Mouse (Mus musculus): ENCODE measurements around the gene Cldn11. TPM values are rescaled to one million over a fixed set of nuclear protein-coding genes. Genes with fewer than 3 reads are reported as not detected.
"Not testable (repeated sequence)": the region's sequence is repeated elsewhere in the genome, so short reads cannot be mapped to it uniquely, and the experiment has no call there.

Gene Cldn11
- polyA plus RNA-seq, 1 experiment from 2014 or later, result 4.5 TPM

GRCm38 (mm10) chr3:31126848-31127247, 22.9 kb upstream of the Cldn11 start:
- no peaks in the 10 kb centered on the region for H3K4me1 ChIP-seq (ENCODE audit: control insufficient read depth, insufficient read depth, low read length)
- H3K4me2 ChIP-seq (ENCODE audit: low read depth, severe bottlenecking), result no peak overlapping the region
- H3K4me3 ChIP-seq (ENCODE audit: low read depth, low read length), result no peak overlapping the region
- WGBS, result 85% methylated on average over 3 of the region's 3 CpGs
- H3K27ac ChIP-seq (replicated peaks; ENCODE audit: low read depth, low read length), result no peak overlapping the region
- H3K27me3 ChIP-seq (ENCODE audit: control insufficient read depth, insufficient read depth, low read length), result no peaks in the 10 kb centered on the region
- peaks cover 3% of the 10 kb centered on the region; the same call in 1 of the 2 replicates for H3K36me3 ChIP-seq (ENCODE audit: control insufficient read depth, insufficient read depth, low read length)
- no peak overlapping the region for H3K9ac ChIP-seq (ENCODE audit: low read length)
- no peak for ATAC-seq (ENCODE audit: insufficient number of reproducible peaks, low FRiP score, low TSS enrichment, low read depth)
- DNase-seq (ENCODE audit: low spot score), result no peak
- no peaks in the 10 kb centered on the region for H3K9me3 ChIP-seq (ENCODE audit: control insufficient read depth, low read length)

- Histone ChIP-seq H3K27ac (replicated peaks; ENCODE audit: low read depth, low read length) (no peak overlapping the region), H3K4me2 (ENCODE audit: low read depth, severe bottlenecking) (no peak overlapping the region), H3K27me3 (ENCODE audit: control insufficient read depth, insufficient read depth, low read length) (no peaks in the 10 kb centered on the region), H3K9me3 (ENCODE audit: control insufficient read depth, low read length) (no peaks in the 10 kb centered on the region), H3K4me1 (ENCODE audit: control insufficient read depth, insufficient read depth, low read length) (no peaks in the 10 kb centered on the region), H3K36me3 (ENCODE audit: control insufficient read depth, insufficient read depth, low read length) (no peaks in the 10 kb centered on the region), H3K9ac (ENCODE audit: low read length) (no peak overlapping the region), H3K4me3 (ENCODE audit: low read depth, low read length) (no peak overlapping the region)
- no peak for ATAC-seq (ENCODE audit: insufficient number of reproducible peaks, low FRiP score, low TSS enrichment, low read depth)
- 43% methylated on average over 4 of the region's 4 CpGs for WGBS
- DNase-seq (ENCODE audit: low spot score), result no peak
Observed at GRCm38 (mm10) chr3:31129766-31130165, 20.0 kb upstream of the Cldn11 start.

GRCm38 (mm10) chr3:31133664-31134063, 16.1 kb upstream of the Cldn11 start:
- Histone ChIP-seq H3K4me1 (ENCODE audit: control insufficient read depth, insufficient read depth, low read length) (no peaks in the 10 kb centered on the region), H3K9me3 (ENCODE audit: control insufficient read depth, low read length) (no peaks in the 10 kb centered on the region), H3K4me2 (ENCODE audit: low read depth, severe bottlenecking) (no peak overlapping the region), H3K27me3 (ENCODE audit: control insufficient read depth, insufficient read depth, low read length) (no peaks in the 10 kb centered on the region), H3K4me3 (ENCODE audit: low read depth, low read length) (no peak overlapping the region), H3K9ac (ENCODE audit: low read length) (no peak overlapping the region), H3K36me3 (ENCODE audit: control insufficient read depth, insufficient read depth, low read length) (no peaks in the 10 kb centered on the region), H3K27ac (replicated peaks; ENCODE audit: low read depth, low read length) (no peak overlapping the region)
- no peak for DNase-seq (ENCODE audit: low spot score)
- no peak for ATAC-seq (ENCODE audit: insufficient number of reproducible peaks, low FRiP score, low TSS enrichment, low read depth)
- 71% methylated on average over 5 of the region's 5 CpGs for WGBS

GRCm38 (mm10) chr3:31134246-31134645, 15.5 kb upstream of the Cldn11 start:
- no peak for DNase-seq (ENCODE audit: low spot score)
- Histone ChIP-seq H3K4me1 (ENCODE audit: control insufficient read depth, insufficient read depth, low read length) (no peaks in the 10 kb centered on the region), H3K27me3 (ENCODE audit: control insufficient read depth, insufficient read depth, low read length) (no peaks in the 10 kb centered on the region), H3K4me3 (ENCODE audit: low read depth, low read length) (no peak overlapping the region), H3K9me3 (ENCODE audit: control insufficient read depth, low read length) (no peaks in the 10 kb centered on the region), H3K36me3 (ENCODE audit: control insufficient read depth, insufficient read depth, low read length) (no peaks in the 10 kb centered on the region), H3K9ac (ENCODE audit: low read length) (no peak overlapping the region), H3K4me2 (ENCODE audit: low read depth, severe bottlenecking) (no peak overlapping the region), H3K27ac (replicated peaks; ENCODE audit: low read depth, low read length) (no peak overlapping the region)
- WGBS, result 87% methylated on average over 8 of the region's 8 CpGs
- no peak for ATAC-seq (ENCODE audit: insufficient number of reproducible peaks, low FRiP score, low TSS enrichment, low read depth)

GRCm38 (mm10) chr3:31134696-31135095, 15.0 kb upstream of the Cldn11 start:
- Histone ChIP-seq H3K27ac (replicated peaks; ENCODE audit: low read depth, low read length) (no peak overlapping the region), H3K4me2 (ENCODE audit: low read depth, severe bottlenecking) (no peak overlapping the region), H3K36me3 (ENCODE audit: control insufficient read depth, insufficient read depth, low read length) (no peaks in the 10 kb centered on the region), H3K4me1 (ENCODE audit: control insufficient read depth, insufficient read depth, low read length) (no peaks in the 10 kb centered on the region), H3K9ac (ENCODE audit: low read length) (no peak overlapping the region), H3K4me3 (ENCODE audit: low read depth, low read length) (no peak overlapping the region), H3K9me3 (ENCODE audit: control insufficient read depth, low read length) (no peaks in the 10 kb centered on the region), H3K27me3 (ENCODE audit: control insufficient read depth, insufficient read depth, low read length) (no peaks in the 10 kb centered on the region)
- ATAC-seq (ENCODE audit: insufficient number of reproducible peaks, low FRiP score, low TSS enrichment, low read depth) (no peak), DNase-seq (ENCODE audit: low spot score) (no peak)
- 76% methylated on average over 7 of the region's 7 CpGs for WGBS

DNA sequence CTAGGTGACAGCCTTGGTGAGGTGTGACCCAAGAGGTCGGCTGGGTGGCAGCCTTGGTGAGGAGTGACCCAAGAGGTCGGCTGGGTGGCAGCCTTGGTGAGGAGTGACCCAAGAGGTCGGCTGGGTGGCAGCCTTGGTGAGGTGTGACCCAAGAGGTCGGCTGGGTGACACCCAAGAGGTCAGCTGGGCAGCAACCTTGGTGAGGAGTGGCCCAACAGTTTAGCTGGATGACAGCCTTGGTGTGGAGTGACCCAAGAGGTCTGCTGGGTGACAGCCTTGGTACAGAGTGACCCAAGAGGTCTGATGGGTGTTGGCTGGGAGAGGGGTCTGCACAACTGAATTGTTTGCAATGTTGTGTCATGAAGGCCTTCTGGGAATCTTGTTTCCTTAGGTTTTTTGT, 13.1 kb upstream of the Cldn11 start:
- H3K9ac ChIP-seq (ENCODE audit: low read length); H3K9me3 ChIP-seq (ENCODE audit: control insufficient read depth, low read length); DNase-seq (ENCODE audit: low spot score); H3K27me3 ChIP-seq (ENCODE audit: control insufficient read depth, insufficient read depth, low read length); H3K36me3 ChIP-seq (ENCODE audit: control insufficient read depth, insufficient read depth, low read length); H3K4me1 ChIP-seq (ENCODE audit: control insufficient read depth, insufficient read depth, low read length); ATAC-seq (ENCODE audit: insufficient number of reproducible peaks, low FRiP score, low TSS enrichment, low read depth); H3K4me2 ChIP-seq (ENCODE audit: low read depth, severe bottlenecking); H3K4me3 ChIP-seq (ENCODE audit: low read depth, low read length); H3K27ac ChIP-seq (replicated peaks; ENCODE audit: low read depth, low read length): not testable (repeated sequence)
- WGBS, result 71% methylated on average over 4 of the region's 4 CpGs

DNA sequence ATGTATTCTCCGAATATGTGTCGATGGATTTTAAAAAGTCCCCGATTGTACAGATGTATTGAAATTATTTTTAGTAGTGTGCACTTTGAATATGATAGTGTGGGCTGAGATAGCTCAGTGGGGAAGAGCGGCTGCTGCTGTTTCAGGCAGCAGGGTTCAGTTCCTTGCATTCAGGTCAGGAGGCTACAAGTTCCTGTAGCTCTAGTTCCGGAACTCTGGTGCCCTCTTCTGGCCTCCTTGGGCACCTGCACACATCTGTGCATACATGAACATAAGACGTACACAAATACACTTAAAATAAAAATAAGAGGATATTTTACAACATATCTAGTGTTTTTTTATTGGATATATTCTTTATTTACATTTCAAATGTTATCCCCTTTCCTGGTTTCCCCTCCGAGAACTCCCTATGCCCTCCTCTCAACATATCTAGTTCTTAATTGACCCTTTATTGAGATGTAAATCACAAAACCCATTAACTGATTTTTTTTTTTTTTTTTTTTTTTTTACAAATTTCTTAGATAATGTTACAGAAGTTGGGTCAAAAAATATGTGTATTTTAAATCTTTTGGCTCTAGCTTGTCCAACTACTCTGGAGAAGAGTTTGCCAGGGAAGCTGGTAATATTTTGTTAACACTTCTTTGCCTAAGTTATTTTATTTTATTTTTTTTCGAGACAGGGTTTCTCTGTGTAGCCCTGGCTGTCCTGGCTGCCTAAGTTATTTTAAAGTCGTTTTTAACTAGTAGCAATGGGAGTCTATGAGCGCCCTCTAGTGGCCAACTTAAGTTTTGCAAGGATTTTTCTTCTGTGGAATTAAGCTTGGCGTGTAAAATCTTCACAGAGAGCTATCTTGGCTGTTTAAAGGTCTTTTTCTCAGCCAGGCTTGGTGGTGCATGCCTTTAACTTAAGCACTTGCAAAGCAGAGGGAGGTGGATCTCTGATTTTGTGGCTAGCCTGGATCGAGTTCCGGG, 11.0 kb upstream of the Cldn11 start:
- H3K4me2 ChIP-seq (ENCODE audit: low read depth, severe bottlenecking), result no peak overlapping the region
- DNase-seq (ENCODE audit: low spot score), result peak; percentile 88
- H3K27me3 ChIP-seq (ENCODE audit: control insufficient read depth, insufficient read depth, low read length), result no peaks in the 10 kb centered on the region
- H3K4me3 ChIP-seq (ENCODE audit: low read depth, low read length), result no peak overlapping the region
- H3K36me3 ChIP-seq (ENCODE audit: control insufficient read depth, insufficient read depth, low read length), result no peaks in the 10 kb centered on the region
- H3K9ac ChIP-seq (ENCODE audit: low read length), result no peak overlapping the region
- 55% methylated on average over 13 of the region's 13 CpGs for WGBS
- no peaks in the 10 kb centered on the region for H3K9me3 ChIP-seq (ENCODE audit: control insufficient read depth, low read length)
- ATAC-seq (ENCODE audit: insufficient number of reproducible peaks, low FRiP score, low TSS enrichment, low read depth), result no peak
- no peak overlapping the region for H3K27ac ChIP-seq (replicated peaks; ENCODE audit: low read depth, low read length)
- H3K4me1 ChIP-seq (ENCODE audit: control insufficient read depth, insufficient read depth, low read length), result no peaks in the 10 kb centered on the region

GRCm38 (mm10) chr3:31141621-31142020, 8.1 kb upstream of the Cldn11 start:
- Histone ChIP-seq H3K4me1 (ENCODE audit: control insufficient read depth, insufficient read depth, low read length) (no peaks in the 10 kb centered on the region), H3K9ac (ENCODE audit: low read length) (no peak overlapping the region), H3K4me2 (ENCODE audit: low read depth, severe bottlenecking) (no peak overlapping the region), H3K27me3 (ENCODE audit: control insufficient read depth, insufficient read depth, low read length) (no peaks in the 10 kb centered on the region), H3K9me3 (ENCODE audit: control insufficient read depth, low read length) (no peaks in the 10 kb centered on the region), H3K27ac (replicated peaks; ENCODE audit: low read depth, low read length) (no peak overlapping the region), H3K4me3 (ENCODE audit: low read depth, low read length) (no peak overlapping the region), H3K36me3 (ENCODE audit: control insufficient read depth, insufficient read depth, low read length) (no peaks in the 10 kb centered on the region)
- 93% methylated on average over 4 of the region's 4 CpGs for WGBS
- ATAC-seq (ENCODE audit: insufficient number of reproducible peaks, low FRiP score, low TSS enrichment, low read depth) (no peak), DNase-seq (ENCODE audit: low spot score) (no peak)

Measured in limb, embryonic 11.5 days (tissue).